Mouse (Mus musculus) C2C12 (cell line): Measurements from ENCODE around the gene F2.

Experiments
- CEBPB ChIP-seq: IDR thresholded peaks from one replicate; pipeline ENCODE4 v1.6.1; 2011; ENCODE audit warnings: low read depth, mild to moderate bottlenecking, control low read depth, moderate library complexity
- CTCF ChIP-seq: IDR thresholded peaks from one replicate; pipeline ENCODE4 v1.5.1; 2011; ENCODE audit not compliant: control insufficient read depth, insufficient read depth, insufficient read length
- MYOG ChIP-seq: IDR thresholded peaks from one replicate; pipeline ENCODE4 v1.6.1; 2011; ENCODE audit not compliant: control insufficient read depth, insufficient read length; ENCODE audit errors: extremely low read depth
- USF1 ChIP-seq: IDR thresholded peaks from one replicate; pipeline ENCODE4 v1.6.1; 2011; ENCODE audit warnings: low read depth, mild to moderate bottlenecking, control low read depth, moderate library complexity

DNA sequence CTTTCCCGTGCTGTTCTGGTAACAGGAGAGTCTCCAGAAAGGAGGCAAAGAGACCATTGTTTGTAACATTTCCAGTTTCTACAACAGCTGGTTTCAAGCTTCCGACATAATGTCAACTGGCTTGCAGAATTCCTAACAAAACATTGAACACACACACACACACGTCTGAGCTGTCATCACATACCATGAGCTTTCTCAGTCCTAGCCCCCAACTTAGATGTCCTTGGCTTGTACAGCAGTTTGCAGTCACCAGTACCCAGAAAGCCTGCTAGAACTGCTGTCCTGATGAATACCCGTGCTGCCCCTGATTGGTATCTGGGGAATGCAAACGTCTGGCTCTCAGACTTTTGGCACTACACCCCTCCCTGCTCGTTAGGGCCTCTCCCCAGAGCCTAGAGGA lies 19.6 kb upstream of the F2 start:
- no peak for TF ChIP-seq CTCF
- no peak for TF ChIP-seq CEBPB
- TF ChIP-seq USF1: no peak
- no peak for TF ChIP-seq MYOG
